Mouse (Mus musculus) spleen, postnatal 4 days (tissue): ENCODE data around the gene Gm49396.
A peak's percentile ranks its signal among the peaks of the same experiment; 100 is the strongest.

Experiments used
- DNase-seq, 2 experiments: peaks; one replicate each; pipeline ENCODE4 v3.0.0; 2022; ENCODE audit warnings: low spot score in 2 of 2

Gm49396 gene

DNA sequence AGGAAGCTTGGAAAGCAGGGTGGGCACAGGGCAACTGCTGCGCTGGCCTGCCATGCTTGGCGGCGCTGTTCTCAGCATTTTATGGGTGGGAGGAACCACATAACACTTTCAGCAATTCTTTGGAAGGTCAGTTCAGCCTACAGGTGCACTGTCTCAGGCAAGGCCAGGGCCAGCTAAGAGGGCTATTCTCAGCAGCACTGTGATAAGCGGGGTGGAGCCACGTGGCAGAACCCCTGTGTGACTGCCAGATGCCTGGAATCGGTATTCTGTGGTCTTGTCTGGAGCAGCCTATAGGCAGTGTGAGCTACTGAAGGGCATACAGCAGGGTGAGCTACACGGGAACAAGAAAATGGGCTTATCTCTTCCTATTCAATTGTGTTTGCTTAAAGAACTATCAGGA, 46.9 kb downstream of the Gm49396 start:
- DNase-seq: peak in 1 of 2 experiments; percentile 60

DNA sequence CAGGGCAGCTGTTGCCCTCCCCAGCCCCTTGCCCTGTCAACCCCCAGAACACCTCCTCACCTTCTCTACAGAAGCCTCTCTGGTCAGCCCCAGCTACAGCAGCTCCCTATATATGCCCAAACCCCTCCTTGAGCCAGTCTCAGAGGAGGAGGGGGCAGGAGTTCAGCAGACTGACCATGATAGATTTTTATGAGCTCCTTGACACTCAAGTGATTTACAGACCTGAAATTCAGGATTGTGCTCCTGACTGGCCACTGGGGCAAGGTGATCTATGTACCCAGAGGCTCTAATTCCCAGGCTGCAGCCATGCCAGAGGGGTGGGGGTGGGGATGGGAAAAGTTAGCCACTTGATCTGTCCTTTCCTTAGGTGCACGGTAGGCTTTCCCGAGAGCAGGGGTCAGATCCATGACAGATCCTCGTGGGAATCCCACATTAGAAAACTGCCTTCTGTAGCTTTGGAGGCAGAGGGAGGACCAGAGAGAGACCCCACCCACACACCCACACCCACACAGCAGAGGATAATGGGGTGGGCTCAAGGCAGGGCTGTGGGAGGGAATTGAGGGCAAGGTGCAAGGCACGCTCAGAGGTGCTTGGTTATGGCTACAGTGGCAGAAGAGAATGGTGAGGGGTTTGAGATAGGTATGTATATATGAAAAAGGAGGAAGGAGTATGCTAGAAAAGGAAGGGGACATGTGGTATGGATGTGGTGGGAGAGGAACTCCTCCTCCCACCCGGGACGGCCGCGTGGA, 49.7 kb downstream of the Gm49396 start, which contains the start of gene Upk1a:
Upk1a (minus strand) TSS at position 194 of the 749 bp plus-strand sequence.
- DNase-seq: no peak

DNA sequence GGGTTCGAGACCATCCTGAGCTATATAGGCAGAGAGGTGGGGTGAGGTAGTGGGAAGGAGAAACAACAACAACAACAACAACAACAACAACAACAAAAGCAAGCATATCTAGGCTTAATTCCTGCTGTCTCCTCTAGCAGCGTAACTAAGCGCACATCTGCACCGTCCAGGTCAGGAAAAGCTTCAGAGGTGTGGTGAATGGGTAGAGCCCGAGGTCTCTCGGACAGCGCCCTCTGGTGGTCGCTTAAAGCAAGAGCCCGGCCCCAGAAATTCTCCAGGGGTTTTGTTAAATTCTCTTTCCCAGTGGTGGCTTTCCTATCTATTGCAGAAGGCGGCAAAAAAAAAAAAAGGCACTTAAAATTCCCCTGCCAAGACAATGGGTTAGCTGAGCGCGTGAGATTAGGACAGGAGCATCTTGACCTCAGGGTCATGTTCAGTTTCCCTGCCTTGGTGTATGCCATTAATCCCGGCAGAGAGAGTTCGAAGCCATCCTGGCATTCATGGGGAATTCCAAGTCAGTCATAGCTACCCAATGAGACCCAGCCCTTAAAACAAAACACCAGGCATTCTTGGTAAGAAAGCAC, 50.5 kb downstream of the Gm49396 start:
- DNase-seq: peak; percentile 65 to 88

DNA sequence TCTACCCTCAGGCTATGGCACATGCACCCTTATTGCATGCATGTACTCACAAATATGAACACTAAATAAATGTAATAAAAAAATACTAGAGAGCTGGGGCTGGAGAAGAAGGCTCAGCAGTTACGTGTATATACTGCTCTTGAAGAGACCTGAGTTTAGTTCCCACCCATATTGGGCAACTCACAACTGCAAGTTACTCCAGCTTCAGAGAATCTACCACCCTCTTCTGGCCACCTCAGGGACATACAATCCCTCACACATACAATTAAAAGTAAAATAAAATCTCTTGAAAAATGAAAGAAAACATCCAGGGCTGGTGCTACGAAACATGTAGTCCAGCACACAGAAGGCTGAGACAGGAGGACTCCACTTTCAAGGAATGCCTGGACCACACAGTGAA, 51.3 kb downstream of the Gm49396 start:
- DNase-seq: no peak

DNA sequence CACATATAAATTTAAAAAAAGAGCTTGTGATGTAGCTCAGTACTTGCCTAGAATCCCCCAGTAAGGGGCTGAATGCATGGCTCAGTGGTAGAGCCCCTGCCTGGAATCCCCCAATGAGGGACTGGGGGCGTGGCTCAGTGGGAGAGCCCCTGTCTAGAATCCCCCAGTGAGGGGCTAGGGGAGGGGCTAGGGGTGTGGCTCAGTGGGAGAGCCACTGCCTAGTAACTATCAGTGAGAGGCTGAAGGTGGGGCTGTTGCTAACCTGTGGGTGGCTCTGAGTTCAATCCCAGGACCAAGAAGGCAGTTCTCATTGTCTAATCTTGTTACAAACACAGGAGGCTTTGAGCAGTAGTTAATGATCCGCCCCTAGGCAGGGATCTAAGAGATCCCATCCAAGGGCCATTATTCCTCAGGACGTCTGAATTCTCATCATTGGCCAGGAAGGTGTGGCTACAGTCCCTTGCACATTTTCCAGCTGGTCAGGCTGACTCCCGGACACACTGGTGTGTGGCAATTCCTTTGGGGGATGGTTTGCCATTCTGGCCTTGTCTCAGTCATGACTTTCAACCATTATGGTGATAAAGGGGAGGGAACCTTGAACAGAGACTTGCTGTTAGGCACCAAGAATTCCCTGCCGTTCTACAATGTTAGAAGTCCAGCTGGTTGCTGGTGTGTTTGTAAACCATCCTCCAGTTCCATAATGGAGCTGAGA, 52.1 kb downstream of the Gm49396 start:
- DNase-seq: no peak
